Mouse (Mus musculus) bone marrow, adult 2 months (tissue): ENCODE measurements around the gene Actb.
A peak's percentile ranks its signal among the peaks of the same experiment; 100 is the strongest.

Source experiments
- CTCF ChIP-seq: fragments of 200-500 bp; IDR thresholded peaks from 2 replicates; pipeline ENCODE4 v1.5.1; 2011; ENCODE audit warnings: low read length, control low read depth; ENCODE audit not compliant: control insufficient read depth, insufficient read depth
- POLR2A ChIP-seq: fragments of 200-500 bp; IDR thresholded peaks from 2 replicates; pipeline ENCODE4 v1.6.1; 2011; ENCODE audit warnings: low read depth, mild to moderate bottlenecking, control low read depth, low read length, borderline replicate concordance; ENCODE audit not compliant: control insufficient read depth

DNA sequence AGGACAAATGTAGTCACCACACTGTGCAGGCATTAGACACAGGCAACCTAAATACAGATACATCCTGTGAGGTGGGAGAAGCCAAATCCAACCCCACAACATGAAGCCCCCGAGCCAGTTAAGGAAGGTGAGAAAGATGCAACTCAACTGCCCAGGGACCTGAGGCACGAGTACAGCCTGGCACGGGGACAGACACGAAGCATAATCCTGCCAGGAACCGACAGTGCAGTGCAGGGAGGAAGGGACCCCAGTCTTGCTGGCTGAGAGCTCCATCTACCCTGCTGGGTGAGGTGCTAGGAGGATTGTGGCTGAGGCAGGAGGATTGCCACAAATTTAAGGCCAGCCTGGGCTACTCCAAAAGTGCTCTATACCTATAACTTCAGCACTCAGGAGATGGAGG, 29.7 kb downstream of the Actb start:
- TF ChIP-seq POLR2A (no peak), CTCF (peak; percentile 4; the same call in 1 of the 2 replicates)
